Mouse (Mus musculus) forebrain, embryonic 12.5 days (tissue): Measurements from ENCODE around the gene Xlr3b. TPM values are rescaled to one million over a fixed set of nuclear protein-coding genes. Genes with fewer than 3 reads are reported as not detected.

Experiments used
- polyA plus RNA-seq: library from polyadenylated mRNA; unstranded; fragments of >200 nt; fragmentation: Nextera tagmentation; extraction: Ambion mirVana; gene quantifications from 2 replicates; pipeline ENCODE4 v1.2.1, GENCODE M21; 2016

The Xlr3b gene
- polyA plus RNA-seq, 1 experiment from 2014 or later, result 13.6 TPM

Other genes starting within 250 kb of the Xlr3b start
- 2.4 and 3.3 TPM in 2 replicates for gene Zfp185, start 204.9 kb upstream of the Xlr3b start, polyA plus RNA-seq
- not detected in 2 replicates for gene Pnma5, start 155.1 kb upstream of the Xlr3b start, polyA plus RNA-seq
- 0.99 and 1.0 TPM in 2 replicates for gene Pnma3, start 127.4 kb upstream of the Xlr3b start, polyA plus RNA-seq
- 0.18 and 0.72 TPM in 2 replicates for gene Xlr4a, start 109.7 kb upstream of the Xlr3b start, polyA plus RNA-seq
- gene Xlr3a, start 95.1 kb upstream of the Xlr3b start, polyA plus RNA-seq, result 2.7 and 3.3 TPM in 2 replicates
- 0.31 TPM in 1 of 2 replicates, not detected in the other for gene Gm14685, start 75.2 kb upstream of the Xlr3b start, polyA plus RNA-seq
- not detected in 2 replicates for gene Xlr5b, start 43.4 kb upstream of the Xlr3b start, polyA plus RNA-seq
- 0.45 TPM in 1 of 2 replicates, not detected in the other for gene DXBay18, start 42.8 kb upstream of the Xlr3b start, polyA plus RNA-seq
- gene Spin2d, start 15.2 kb upstream of the Xlr3b start, polyA plus RNA-seq, result not detected in 2 replicates
- gene Xlr4b, start 22.1 kb downstream of the Xlr3b start, polyA plus RNA-seq, result 0.28 and 0.93 TPM in 2 replicates
- gene F8a, start 36.1 kb downstream of the Xlr3b start, polyA plus RNA-seq, result 20.5 and 22.5 TPM in 2 replicates
- gene Xlr4c, start 50.9 kb downstream of the Xlr3b start, polyA plus RNA-seq, result 0.20 TPM in 1 of 2 replicates, not detected in the other
- 0.23 TPM in 1 of 2 replicates, not detected in the other for gene Xlr3c, start 73.2 kb downstream of the Xlr3b start, polyA plus RNA-seq
- gene Xlr5a, start 100.8 kb downstream of the Xlr3b start, polyA plus RNA-seq, result not detected in 2 replicates
- gene Xlr5c, start 100.8 kb downstream of the Xlr3b start, polyA plus RNA-seq, result not detected in 2 replicates
- gene Gm45015, start 144.6 kb downstream of the Xlr3b start, polyA plus RNA-seq, result not detected in 2 replicates
- 20.7 and 22.1 TPM in 2 replicates for gene Zfp275, start 150.4 kb downstream of the Xlr3b start, polyA plus RNA-seq
- gene Gm18336, start 206.5 kb downstream of the Xlr3b start, polyA plus RNA-seq, result not detected in 2 replicates
- 0.17 and 0.22 TPM in 2 replicates for gene Zfp92, start 218.9 kb downstream of the Xlr3b start, polyA plus RNA-seq
- not detected in 2 replicates for gene Trex2, start 243.1 kb downstream of the Xlr3b start, polyA plus RNA-seq